Mouse (Mus musculus): Measurements from ENCODE around the gene Amot. TPM values are rescaled to one million over a fixed set of nuclear protein-coding genes. Genes with fewer than 3 reads are reported as not detected.

Amot gene
- polyA plus RNA-seq, 1 experiment: 56.6 TPM

DNA sequence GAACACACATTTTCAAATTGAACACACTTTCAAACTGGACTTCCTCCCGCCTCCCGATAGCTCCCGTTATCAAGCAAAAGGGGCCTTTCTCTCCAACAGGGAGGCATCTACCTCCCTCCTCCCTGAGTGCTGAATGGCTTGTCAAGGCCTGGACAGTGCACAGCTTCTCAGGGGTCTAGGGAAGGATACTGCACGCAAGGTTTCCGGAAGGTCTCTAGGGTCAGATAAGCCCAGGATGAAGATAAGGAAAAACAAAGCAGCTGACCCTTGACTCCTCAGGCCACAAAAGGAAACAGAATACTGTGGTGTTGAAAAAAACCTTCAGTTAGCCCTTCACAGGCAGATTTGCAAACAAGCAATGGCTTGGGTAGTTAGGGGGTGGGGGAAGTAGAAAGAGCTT, 22.6 kb downstream of the Amot start:
- DNase-seq (ENCODE audit: low read depth): no peak

DNA sequence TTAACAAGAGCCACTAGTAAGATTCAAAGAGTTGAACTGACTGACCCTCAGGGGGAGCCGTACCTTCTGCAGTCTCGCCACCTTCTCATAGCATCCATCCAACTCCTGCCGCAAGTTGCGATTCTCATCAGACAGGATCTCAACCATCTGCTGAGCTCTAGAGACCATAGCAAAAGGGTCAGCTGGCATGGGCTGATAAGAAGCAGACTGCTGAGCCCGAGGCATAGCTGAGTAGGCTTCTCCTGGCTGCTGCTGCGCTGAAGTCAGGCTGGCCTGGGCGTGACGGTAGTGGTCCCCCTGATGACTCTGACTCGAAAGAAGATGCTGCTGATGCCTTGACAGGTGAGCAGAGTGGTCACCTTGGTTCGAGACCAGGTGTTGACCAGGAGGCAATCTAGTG, 25.0 kb downstream of the Amot start:
- DNase-seq (ENCODE audit: low read depth): no peak

DNA sequence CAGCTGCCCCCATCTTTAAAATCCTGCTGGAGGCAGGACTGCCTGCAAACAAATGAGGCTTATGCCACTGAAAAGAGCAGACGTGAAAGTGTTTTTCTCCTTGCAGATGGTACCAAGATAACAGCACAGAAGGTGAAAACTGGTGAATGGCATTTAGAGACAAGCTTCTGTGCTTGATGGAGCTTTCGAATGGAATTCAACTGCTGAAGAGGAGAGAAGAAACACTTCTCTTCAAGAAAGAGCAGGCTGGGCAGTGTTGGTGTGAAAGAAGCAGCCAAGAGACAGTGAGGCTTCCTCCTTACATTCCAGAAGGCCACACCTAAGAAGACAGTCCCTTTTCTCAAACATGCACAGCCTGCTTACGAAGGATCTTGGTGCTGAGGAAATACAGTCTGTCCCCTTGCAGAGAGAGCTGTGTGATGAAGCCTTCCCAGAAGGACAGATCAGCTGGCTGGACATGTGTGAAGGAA, 27.2 kb downstream of the Amot start:
- no peak for DNase-seq (ENCODE audit: low read depth)

DNA sequence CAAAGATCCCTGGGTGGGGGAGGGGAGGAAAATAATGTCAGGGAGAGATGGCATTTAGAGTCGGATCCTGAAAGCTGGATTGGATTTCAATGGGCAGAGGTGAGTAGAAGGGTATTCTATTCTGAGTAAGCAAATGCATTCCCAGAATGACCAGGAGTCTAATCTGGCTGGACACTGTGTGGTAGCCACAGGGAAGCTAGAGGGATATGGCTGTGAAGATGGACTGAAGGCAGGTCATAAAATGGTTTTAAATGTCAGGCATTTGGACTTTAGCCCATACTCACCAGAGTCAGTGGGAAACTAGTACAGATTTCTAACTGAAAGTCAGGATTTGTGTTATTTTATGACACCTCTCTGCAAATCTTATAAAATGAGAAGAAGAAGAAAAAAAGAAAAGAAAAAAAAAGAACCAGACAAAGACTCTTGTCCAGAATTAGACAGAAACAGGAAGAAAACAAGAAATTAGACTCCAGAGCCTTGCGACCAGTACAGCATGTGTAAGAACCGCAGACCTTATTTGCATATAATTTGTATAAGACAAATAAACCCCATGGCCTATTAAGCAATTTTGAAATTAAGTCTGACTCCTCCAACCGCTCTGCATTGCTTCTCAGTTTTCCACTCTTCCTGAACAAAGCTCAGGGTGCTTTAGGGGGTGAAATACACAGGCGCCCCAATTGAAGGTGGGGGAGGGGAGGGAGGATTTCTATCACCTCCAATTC, 27.8 kb downstream of the Amot start:
- no peak for DNase-seq (ENCODE audit: low read depth)

DNA sequence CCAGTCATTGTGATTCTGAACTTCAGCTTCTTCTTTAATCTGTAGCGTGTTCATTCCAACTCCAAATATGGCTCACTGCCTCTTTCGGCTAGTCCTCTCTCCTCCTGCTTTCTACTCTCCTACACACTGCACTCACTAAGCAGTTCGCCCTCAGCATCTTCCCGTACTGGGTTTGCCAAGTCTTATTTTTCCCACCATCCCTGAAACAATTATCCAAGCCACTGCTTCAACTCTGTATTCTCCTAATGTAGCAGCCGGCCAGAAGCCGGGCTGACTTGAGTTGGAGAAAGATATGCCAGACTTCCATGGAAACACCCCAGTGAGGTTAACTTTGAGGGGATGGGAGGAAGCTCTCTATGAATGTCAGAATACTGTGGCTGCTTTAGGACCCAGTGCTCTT, 36.7 kb downstream of the Amot start:
- DNase-seq (ENCODE audit: low read depth): no peak

DNA sequence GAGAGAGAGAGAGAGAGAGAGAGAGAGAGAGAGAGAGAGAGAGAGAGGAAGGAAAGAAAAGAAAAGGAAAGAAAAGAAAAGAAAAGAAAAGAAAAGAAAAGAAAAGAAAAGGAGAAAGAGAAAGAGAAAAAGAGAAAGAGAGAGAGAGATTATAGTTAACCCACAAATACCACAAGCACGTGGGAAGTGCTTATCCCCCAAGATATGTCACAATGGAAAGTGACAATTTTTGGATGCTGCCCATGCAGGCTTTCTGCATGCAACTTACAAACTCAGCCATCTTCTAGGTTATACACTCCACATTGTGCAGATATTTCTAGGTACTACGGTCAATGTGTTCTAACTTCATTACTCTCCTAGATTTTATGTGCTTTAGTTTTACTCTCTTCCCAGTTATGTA, 41.5 kb downstream of the Amot start:
- DNase-seq (ENCODE audit: low read depth): no peak

DNA sequence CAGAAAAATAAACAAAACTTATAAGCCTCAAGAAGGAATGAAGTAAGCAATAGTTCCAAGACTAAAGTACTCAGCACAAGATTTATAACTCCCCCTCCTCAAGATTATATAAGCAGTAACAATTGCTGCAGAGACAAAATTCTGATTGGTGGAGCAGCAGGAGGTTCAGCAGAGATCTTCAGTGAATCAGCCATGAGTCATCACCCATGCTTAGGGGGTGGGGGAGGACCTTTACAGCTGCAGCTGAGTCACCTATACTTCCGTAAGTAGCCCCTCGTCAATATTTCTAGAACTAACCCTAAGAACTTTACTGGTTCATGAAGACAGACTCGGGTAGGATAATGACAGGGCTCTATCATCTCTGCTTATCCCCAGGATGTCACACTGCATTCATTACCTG, 43.6 kb downstream of the Amot start:
- DNase-seq (ENCODE audit: low read depth): no peak

DNA sequence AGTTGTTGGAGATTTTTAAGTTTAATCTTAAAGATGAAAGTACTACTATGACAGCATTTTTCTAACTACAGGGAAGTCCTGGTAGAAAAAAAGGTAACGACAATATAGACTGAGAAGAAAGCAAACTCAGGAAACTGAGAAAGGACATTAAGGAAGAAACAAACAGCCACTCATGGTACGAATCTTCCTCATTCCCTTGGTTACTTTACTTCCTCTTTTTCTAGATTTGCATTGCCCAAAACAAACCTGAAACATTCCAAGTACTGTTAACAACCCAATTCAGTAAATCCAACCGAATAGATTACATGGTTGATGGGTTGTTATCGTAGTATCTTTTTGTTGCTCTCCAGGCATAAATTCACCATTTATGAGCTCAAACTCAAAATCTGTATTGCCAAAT, 48.7 kb downstream of the Amot start:
- DNase-seq (ENCODE audit: low read depth): no peak

DNA sequence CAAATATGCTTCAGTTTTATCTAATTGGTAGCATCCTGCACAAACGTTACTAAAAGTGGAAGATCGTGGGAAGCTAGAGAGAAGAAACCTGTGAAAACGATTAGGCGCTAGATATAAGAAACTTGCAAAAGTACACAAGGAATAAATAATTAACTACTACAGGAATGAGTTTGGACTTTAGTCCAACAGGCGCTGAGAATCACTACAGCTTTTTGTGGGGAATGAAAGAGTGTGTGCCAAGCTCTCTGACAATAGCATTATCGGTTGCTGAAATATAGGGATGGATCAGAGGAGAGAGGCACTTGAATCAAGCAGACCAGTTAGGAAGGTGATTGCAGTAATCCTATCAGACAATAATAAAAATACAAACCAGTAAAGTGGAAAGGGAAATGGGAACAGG, 49.4 kb downstream of the Amot start:
- no peak for DNase-seq (ENCODE audit: low read depth)

DNA sequence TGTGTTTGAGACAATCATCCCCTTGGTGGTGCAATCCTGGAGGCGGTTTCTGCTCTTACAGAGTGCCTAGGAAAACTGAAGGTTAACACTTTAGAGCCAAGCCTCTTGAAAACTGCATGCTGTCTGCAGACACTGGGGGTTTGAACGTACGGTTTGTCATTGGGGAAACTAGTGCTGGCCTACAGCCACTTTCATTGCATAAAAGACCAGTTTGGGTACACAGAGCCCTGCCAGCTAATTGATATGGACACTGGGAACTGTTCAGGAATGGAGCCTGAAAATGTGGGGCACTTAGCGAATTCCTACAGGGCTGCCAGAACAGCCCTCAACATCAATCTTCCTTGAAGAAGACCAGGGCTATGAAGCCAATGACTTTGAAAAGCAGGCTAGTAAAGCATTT, 50.2 kb downstream of the Amot start:
- no peak for DNase-seq (ENCODE audit: low read depth)

DNA sequence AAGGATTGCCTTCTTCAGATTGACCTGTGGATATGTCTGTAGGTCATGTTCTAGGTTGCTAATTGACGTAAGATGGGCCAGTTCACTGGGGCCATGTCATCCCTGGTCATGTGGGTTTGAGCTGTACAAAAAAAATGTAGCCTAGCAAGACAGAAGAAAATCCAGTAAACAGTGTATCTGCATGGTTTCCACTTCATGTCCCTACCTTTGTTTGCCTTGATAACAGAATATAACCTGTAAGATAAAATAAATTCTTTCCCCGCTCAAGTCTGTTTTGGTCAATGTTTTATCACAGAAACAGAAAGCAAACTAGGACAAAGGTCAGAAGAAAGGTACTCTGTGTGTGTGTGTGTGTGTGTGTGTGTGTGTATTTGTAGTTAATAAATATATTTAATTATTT, 63.5 kb downstream of the Amot start:
- no peak for DNase-seq (ENCODE audit: low read depth)

DNA sequence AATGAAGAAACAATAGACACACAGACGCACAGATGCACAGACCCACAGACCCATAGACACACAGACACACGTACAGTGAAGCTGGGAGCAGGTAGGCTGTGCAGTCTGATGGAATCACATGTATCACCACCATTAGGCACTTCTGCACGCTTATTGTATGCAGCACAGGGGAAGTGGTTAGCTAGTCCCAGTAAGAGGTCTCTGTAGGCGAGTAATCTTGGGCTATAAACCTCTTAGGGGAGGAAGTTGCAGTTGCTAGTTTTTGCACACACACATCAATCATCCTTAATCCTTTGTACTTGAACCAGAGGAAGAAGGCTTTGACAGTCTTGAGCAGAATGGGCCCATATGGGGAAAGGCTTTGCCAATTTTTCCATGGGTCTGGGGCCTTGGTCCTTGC, 71.3 kb downstream of the Amot start:
- DNase-seq (ENCODE audit: low read depth): no peak

DNA sequence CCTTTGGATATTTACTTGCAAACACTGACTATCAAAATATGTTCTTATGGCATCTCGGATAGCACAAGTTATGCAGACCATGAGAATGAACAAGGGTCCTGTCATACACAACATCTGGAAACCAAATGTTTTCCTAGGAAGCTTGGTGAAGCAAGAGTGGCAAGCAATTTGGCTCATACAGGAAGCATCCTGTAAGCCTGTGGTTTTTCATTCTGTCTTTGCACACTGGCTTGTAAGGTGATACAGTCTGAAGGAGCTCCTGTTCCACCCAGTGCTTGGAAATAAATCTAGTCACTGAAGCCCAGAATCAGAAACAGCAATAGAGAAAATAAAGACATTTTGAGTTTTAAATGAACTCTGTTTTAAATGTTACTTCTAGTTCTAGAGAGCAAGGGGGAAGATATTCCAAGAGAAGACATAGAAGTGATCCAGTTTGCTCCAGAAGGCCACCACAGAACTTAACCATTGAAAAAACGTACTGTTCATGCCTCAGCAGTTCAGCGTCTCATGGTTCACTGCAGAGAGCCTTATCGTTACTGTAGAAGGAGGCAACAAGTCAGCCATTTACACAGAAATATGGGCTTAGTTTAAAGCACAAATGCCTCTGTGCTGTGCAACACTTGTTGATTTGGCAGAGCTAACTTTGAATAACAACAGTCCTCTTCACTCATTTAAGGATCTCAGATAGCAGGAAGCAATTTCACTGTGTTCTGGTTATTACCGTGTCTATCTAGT, 74.0 kb downstream of the Amot start:
- no peak for DNase-seq (ENCODE audit: low read depth)

DNA sequence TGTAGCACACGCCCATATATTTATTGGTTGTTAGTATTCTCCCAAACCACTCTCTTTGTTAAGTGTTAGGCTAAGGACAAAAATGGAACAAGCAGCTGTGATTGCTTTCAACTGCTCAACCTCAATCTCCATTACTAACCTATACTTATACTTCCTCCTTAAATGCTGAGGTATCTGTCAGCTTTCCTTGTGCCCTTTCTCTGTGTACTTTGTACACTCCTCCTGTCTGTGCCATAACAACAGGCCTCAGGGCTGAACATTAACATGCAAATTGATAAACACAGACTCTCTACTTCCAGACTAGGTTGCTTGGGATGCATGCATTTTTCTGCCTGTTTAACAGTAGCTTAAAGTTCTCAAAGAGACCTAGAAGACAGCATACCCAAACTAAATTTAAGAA, 76.2 kb downstream of the Amot start:
- DNase-seq (ENCODE audit: low read depth): no peak

DNA sequence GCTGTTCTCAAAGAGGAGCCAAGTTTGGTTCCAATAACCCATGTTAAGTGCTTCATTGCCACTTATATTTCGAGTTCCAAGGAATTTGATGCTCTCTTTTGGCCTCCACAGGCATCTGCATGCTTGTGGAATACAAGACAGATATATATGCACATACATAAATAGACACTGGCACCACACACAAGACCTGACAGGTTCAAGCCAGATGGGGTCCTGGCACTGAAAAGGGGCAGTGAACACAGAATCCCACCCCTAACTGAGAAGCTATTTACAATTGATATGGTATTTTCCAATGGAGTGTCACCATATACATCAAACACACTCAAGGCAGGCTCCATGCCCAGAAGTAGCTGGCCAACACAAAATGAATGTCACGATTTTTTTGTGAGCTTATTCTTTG, 81.0 kb downstream of the Amot start:
- no peak for DNase-seq (ENCODE audit: low read depth)

DNA sequence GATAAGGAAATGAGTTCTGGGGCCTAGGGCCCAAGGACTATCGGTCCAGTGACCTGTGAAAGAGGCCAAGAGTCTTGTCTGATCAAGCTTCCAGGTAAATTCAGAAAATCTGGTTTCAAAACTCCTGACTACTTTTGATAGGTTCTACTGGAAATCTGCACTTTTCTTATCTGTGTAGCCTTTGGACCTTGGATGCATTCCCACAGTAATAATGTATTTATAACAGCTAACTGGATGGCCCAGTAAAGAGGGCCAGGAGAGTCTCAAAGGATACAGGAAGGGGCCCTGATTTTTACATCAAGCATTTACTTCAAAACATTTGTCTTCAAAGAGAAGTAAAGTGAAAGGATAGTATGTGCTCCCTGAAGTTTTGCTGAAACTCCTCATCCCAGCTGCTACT, 90.7 kb downstream of the Amot start:
- no peak for DNase-seq (ENCODE audit: low read depth)

DNA sequence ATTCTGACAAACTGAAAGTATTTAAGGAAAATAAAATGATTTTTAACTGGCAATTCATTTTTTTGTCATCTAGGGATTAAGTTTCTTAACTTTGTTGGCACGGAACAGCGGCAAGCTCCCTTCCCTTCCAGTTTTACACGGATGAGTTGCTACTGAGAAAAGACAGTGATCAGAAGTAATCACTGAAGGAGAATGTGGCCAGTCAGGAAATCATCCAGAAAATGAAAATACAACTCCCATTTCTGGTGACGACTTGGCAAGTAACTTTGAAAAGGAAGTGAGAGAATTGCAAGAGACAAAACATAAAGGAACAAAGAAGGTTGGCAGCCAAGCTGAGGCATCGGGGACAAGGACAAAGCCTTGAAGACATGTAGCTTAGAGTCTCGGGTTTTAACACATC, 93.6 kb downstream of the Amot start:
- DNase-seq (ENCODE audit: low read depth): no peak

DNA sequence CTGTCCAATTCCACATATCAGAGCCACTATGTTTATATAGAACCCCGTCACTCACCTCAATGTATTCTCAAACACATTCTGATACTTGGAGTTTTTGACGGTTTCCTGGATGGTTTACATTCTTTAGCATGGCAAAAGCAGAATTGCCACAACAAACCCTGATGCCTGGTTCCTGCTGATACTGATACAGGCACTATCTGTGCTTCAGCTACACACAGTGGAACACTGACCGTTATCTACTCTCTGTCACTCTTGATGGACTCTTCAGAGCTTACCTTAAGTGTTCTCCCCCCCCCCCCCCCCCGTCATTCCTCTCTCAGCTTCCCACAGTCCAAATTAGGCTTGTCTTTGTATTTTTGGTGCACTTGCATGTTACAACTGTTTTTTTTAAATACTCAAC, 98.9 kb downstream of the Amot start:
- DNase-seq (ENCODE audit: low read depth): no peak

DNA sequence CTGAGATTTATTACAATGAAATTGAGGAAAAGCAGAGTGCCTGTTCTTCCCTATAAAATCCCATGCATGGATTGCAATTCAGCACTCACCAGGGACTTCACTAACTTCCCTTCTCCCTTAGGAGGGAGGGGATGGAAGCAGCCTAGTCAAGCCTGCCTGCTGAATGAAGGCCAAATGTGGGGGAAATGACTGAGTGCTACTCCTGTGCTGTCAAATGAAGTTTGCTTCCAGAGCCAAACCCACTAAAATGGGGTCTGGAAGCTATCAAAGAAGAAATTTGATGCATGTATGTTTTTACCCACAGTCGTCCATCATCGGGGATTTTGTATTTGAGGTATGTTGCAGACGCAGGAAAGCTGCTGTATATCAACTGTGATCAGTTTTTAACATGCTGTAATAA, 103.1 kb downstream of the Amot start:
- no peak for DNase-seq (ENCODE audit: low read depth)

DNA sequence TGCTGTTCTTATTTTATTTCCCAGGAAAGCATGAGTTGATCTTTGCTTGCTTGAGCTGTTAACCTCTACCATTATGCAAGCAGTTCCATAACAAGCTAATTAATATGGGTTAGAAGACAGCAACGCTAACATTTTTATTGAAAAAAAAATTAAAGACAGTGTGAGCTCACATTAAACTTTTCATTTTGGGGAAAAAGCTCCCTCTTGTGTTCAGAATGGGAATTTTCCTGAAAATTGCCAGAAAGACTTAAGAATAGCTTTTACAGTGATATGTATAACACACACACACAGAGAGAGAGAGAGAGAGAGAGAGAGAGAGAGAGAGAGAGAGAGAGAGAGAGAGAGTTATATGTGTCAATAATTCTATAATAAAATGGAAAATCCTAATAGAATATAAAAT, 105.7 kb downstream of the Amot start:
- DNase-seq (ENCODE audit: low read depth): no peak
